Mouse (Mus musculus) stomach, embryonic 15.5 days (tissue): Measurements from ENCODE around the gene Smtnl1. TPM values are rescaled to one million over a fixed set of nuclear protein-coding genes. Genes with fewer than 3 reads are reported as not detected.

Experiments
- ATAC-seq: fragments of 200-750 bp; cut with Nextera tagmentation; 2 replicates; pipeline ENCODE4 v1.8.0; 2017; ENCODE audit warnings: low read depth, moderate number of reproducible peaks, moderate TSS enrichment; ENCODE audit not compliant: insufficient read depth, low FRiP score
- H3K27ac ChIP-seq: fragments of 300-500 bp; sonication (generic); 2 replicates; pipeline ENCODE4 v1.5.1; 2015; ENCODE audit warnings: mild to moderate bottlenecking, inconsistent platforms
- H3K27me3 ChIP-seq: fragments of 300-500 bp; sonication (generic); replicated peaks from 2 replicates; pipeline ENCODE4 v1.6.1; 2015; ENCODE audit warnings: inconsistent platforms
- H3K36me3 ChIP-seq: fragments of 300-500 bp; sonication (generic); 2 replicates; pipeline ENCODE4 v1.6.1; 2015; ENCODE audit warnings: inconsistent platforms
- H3K4me1 ChIP-seq: fragments of 300-500 bp; sonication (generic); 2 replicates; pipeline ENCODE4 v1.6.1; 2015; ENCODE audit warnings: inconsistent platforms
- H3K4me2 ChIP-seq: fragments of 300-500 bp; sonication (generic); 2 replicates; pipeline ENCODE4 v1.6.1; 2015; ENCODE audit warnings: mild to moderate bottlenecking, inconsistent platforms
- H3K4me3 ChIP-seq: fragments of 300-500 bp; sonication (generic); replicated peaks from 2 replicates; pipeline ENCODE4 v1.5.1; 2015; ENCODE audit warnings: inconsistent platforms
- H3K9ac ChIP-seq: fragments of 300-500 bp; sonication (generic); 2 replicates; pipeline ENCODE4 v1.6.1; 2015; ENCODE audit warnings: inconsistent platforms
- H3K9me3 ChIP-seq: fragments of 300-500 bp; sonication (generic); 2 replicates; pipeline ENCODE4 v1.6.1; 2016; ENCODE audit warnings: inconsistent platforms
- WGBS: fragments of 180-500 bp; shearing (Covaris S2); methylation state at CpG from one replicate; pipeline ENCODE4 v1.1.7; 2015; 5-methylcytosine and 5-hydroxymethylcytosine counted together
- polyA plus RNA-seq: library from polyadenylated mRNA; unstranded; fragments of >200 nt; fragmentation: Nextera tagmentation; extraction: Ambion mirVana; gene quantifications from 2 replicates; pipeline ENCODE4 v1.2.1, GENCODE M21; 2015

Gene Smtnl1
- polyA plus RNA-seq, 1 experiment from 2014 or later, result 0.08 TPM

DNA sequence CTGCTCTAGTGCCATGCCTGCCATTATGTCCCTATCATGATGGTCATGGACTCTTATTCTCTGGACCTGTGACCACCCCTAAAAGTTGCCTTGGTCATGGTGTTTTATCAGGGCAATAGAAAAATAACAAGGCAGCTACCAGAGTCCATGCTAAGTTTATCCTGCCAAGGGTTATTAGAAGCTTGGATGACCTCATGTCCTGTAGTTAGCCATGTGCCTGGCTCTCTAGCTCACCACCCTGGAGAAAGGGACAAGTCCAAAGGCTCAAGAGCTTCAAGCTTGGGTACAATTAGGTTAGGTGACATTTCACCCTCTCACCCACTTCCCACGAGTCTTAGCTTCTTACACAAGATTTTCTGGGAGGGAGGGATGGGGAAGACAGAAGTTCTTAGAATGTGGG, 59.6 kb downstream of the Smtnl1 start:
- no peak for ATAC-seq
- no peaks in the 10 kb centered on the region for H3K9me3 ChIP-seq
- H3K4me2 ChIP-seq, result no peak overlapping the region
- H3K27ac ChIP-seq, result no peak overlapping the region
- no peak overlapping the region for H3K4me3 ChIP-seq
- H3K36me3 ChIP-seq, result 0 out of 2 replicates have a peak, but pooled peaks cover 2% of the 10 kb centered on the region
- H3K27me3 ChIP-seq, result no peaks in the 10 kb centered on the region
- no peak overlapping the region for H3K9ac ChIP-seq
- no peaks in the 10 kb centered on the region for H3K4me1 ChIP-seq
- WGBS, result 45% methylated on average over 1 of the region's 1 CpGs

DNA sequence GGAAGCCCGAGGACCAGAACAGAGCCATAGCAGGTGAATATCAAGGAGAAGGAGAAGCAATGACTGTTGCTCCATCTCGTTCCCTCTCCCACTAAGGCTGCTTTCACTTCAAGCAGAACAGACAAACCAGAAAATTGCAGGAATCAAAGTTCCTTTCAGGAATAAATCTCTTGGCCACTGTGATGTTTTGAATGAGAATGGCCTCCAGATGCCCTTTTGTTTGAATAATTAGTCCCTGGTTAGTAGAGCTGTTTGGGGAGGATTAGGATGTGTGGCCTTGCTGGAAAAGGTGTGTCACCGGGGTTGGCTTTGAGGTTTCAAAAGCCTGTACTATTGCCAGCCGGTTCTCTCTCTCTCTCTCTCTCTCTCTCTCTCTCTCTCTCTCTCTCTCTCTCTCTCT, 60.2 kb downstream of the Smtnl1 start:
- H3K9ac ChIP-seq, result no peak overlapping the region
- no peak for ATAC-seq
- WGBS, result 53% methylated on average over 4 of the region's 4 CpGs
- H3K36me3 ChIP-seq, result 0 out of 2 replicates have a peak, but pooled peaks cover 2% of the 10 kb centered on the region
- no peaks in the 10 kb centered on the region for H3K9me3 ChIP-seq
- H3K4me2 ChIP-seq, result no peak overlapping the region
- no peaks in the 10 kb centered on the region for H3K4me1 ChIP-seq
- no peak overlapping the region for H3K27ac ChIP-seq
- no peak overlapping the region for H3K4me3 ChIP-seq
- no peaks in the 10 kb centered on the region for H3K27me3 ChIP-seq

DNA sequence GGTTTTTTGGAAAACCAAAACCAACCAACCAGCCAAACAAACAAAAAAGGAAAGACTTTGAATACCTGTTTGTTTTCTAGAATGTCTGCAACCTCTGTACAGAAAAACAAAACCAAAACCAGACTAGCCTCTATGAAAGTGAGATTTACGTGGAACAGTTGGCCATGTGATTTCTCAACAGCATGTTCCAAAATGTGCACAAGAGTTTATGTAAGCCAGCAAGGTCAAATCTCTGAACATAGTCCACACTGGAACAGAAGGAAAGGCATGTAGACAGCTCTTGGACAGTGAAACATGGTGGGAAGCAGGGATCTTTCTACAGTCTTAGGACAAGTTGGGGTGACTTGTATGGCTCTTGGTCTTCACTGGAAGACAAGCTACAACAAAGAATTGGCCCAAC, 60.6 kb downstream of the Smtnl1 start:
- Histone ChIP-seq H3K9me3 (no peaks in the 10 kb centered on the region), H3K4me1 (no peaks in the 10 kb centered on the region), H3K4me2 (no peak overlapping the region), H3K9ac (no peak overlapping the region), H3K4me3 (no peak overlapping the region), H3K27me3 (no peaks in the 10 kb centered on the region), H3K36me3 (0 out of 2 replicates have a peak, but pooled peaks cover 2% of the 10 kb centered on the region), H3K27ac (no peak overlapping the region)
- WGBS, result 84% methylated on average over 1 of the region's 1 CpGs
- ATAC-seq, result no peak

DNA sequence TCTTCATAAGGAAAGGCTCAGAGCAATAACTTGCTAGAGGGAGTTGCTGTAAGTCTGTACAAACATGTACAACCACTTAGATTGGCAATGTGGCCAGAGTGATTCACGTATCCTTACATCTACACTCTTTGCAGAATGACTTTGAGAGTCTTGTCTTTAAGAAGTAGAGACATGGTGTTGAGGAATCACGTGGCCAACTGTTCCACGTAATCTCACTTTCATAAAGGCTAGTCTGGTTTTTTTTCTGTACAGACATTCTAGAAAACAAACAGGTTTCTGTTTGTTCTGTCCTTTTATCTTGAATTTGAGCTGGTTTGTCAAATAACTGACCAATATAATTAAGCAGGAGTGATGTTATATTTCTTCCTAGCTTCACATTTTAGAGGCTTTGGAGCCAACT, 61.1 kb downstream of the Smtnl1 start:
- H3K9ac ChIP-seq, result no peak overlapping the region
- WGBS, result 71% methylated on average over 3 of the region's 3 CpGs

More for the DNA sequence above, 61.1 kb downstream of the Smtnl1 start:
- no peaks in the 10 kb centered on the region for H3K9me3 ChIP-seq
- no peaks in the 10 kb centered on the region for H3K4me1 ChIP-seq
- no peak overlapping the region for H3K27ac ChIP-seq
- H3K4me2 ChIP-seq, result no peak overlapping the region
- H3K27me3 ChIP-seq, result no peaks in the 10 kb centered on the region
- ATAC-seq, result no peak
- H3K4me3 ChIP-seq, result no peak overlapping the region
- no peaks in the 10 kb centered on the region for H3K36me3 ChIP-seq

Other genes with a start within 250 kb of the Smtnl1 start
- 60.0 and 71.9 TPM in 2 replicates for gene Ctnnd1, start 171.9 kb downstream of the Smtnl1 start, polyA plus RNA-seq
- 0.18 and 0.22 TPM in 2 replicates for gene Btbd18, start 163.6 kb downstream of the Smtnl1 start, polyA plus RNA-seq
- 221 and 237 TPM in 2 replicates for gene Selenoh, start 151.9 kb downstream of the Smtnl1 start, polyA plus RNA-seq
- gene Gm28635, start 144.6 kb downstream of the Smtnl1 start, polyA plus RNA-seq, result not detected in 2 replicates
- gene Med19, start 144.2 kb downstream of the Smtnl1 start, polyA plus RNA-seq, result 31.1 and 34.5 TPM in 2 replicates
- 119 and 133 TPM in 2 replicates for gene Tmx2, start 143.5 kb downstream of the Smtnl1 start, polyA plus RNA-seq
- 27.8 and 28.5 TPM in 2 replicates for gene Zdhhc5, start 107.5 kb downstream of the Smtnl1 start, polyA plus RNA-seq
- 23.7 and 26.9 TPM in 2 replicates for gene Clp1, start 95.3 kb downstream of the Smtnl1 start, polyA plus RNA-seq
- 7.5 and 11.0 TPM in 2 replicates for gene Ypel4, start 88.6 kb downstream of the Smtnl1 start, polyA plus RNA-seq
- 6.7 and 7.2 TPM in 2 replicates for gene Gm19426, start 79.0 kb downstream of the Smtnl1 start, polyA plus RNA-seq
- 76.0 and 79.6 TPM in 2 replicates for gene Serping1, start 47.2 kb downstream of the Smtnl1 start, polyA plus RNA-seq
- gene Ube2l6, start 23.8 kb downstream of the Smtnl1 start, polyA plus RNA-seq, result 52.7 and 79.0 TPM in 2 replicates
- 47.2 and 50.4 TPM in 2 replicates for gene Timm10, start 4.3 kb upstream of the Smtnl1 start, polyA plus RNA-seq
- 19.5 and 26.3 TPM in 2 replicates for gene Slc43a1, start 16.2 kb upstream of the Smtnl1 start, polyA plus RNA-seq
- gene Rtn4rl2, start 64.1 kb upstream of the Smtnl1 start, polyA plus RNA-seq, result 0.85 and 0.91 TPM in 2 replicates
- gene Slc43a3, start 113.9 kb upstream of the Smtnl1 start, polyA plus RNA-seq, result 44.8 and 47.4 TPM in 2 replicates
- 1.8 and 4.0 TPM in 2 replicates for gene Prg2, start 157.8 kb upstream of the Smtnl1 start, polyA plus RNA-seq
- 0.51 TPM in 1 of 2 replicates, not detected in the other for gene Prg3, start 165.6 kb upstream of the Smtnl1 start, polyA plus RNA-seq
- 242 and 244 TPM in 2 replicates for gene Ssrp1, start 214.6 kb upstream of the Smtnl1 start, polyA plus RNA-seq
- gene P2rx3, start 214.8 kb upstream of the Smtnl1 start, polyA plus RNA-seq, result 1.4 and 1.6 TPM in 2 replicates
- gene Tnks1bp1, start 225.4 kb upstream of the Smtnl1 start, polyA plus RNA-seq, result 38.6 and 48.4 TPM in 2 replicates